Mouse (Mus musculus): ENCODE results near the gene Oasl2. TPM values are rescaled to one million over a fixed set of nuclear protein-coding genes. Genes with fewer than 3 reads are reported as not detected.
A peak's percentile ranks its signal among the peaks of the same experiment; 100 is the strongest.

Oasl2 gene
- polyA plus RNA-seq, 2 experiments = 1.3 to 2.1 TPM

DNA sequence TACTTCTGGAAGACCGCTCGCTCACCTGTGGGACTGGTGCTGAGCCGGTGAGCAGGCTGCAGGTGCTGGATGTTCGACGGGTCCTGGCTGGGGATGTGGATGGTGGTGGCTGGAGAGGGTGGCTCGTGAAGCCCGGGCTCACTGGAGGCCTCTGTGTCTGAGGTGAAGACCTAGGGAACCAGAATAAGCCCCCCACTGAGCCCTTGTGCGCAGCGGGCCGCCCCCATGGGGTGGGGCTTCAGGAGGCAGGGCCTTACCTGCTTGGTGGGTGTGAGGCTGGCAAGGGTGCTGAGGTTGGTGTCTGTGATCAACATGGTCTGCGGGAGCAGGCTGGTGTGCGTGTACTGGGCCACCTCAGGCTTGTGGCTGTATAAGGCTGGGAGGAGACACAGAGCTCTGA is 53.9 kb downstream of the Oasl2 start:
- 63% methylated on average over 12 of the region's 12 CpGs for WGBS (ENCODE audit: insufficient replicate concordance)
- Histone ChIP-seq H3K4me3 (ENCODE audit: insufficient read depth in 1 of 2, low read depth in 2 of 2, low read length in 2 of 2) (no peak overlapping the region), H3K4me2 (ENCODE audit: low read depth) (no peak overlapping the region), H3K27ac (no peak overlapping the region), H3K36me3 (replicated peaks; ENCODE audit: control insufficient read depth, insufficient read depth, low read depth) (peaks cover 12% of the 10 kb centered on the region), H3K4me1 (replicated peaks; ENCODE audit: control insufficient read depth in 2 of 2, insufficient read depth in 2 of 2, low read length in 1 of 2) (no peaks in the 10 kb centered on the region), H3K27me3 (ENCODE audit: control insufficient read depth, insufficient read depth, low read length) (no peaks in the 10 kb centered on the region), H3K9me3 (ENCODE audit: control insufficient read depth, low read length) (no peaks in the 10 kb centered on the region), H3K9ac (replicated peaks) (no peak overlapping the region)
- TF ChIP-seq CTCF (IDR thresholded peaks at IDR 0.05; ENCODE audit: low read depth) = no peak
- TF ChIP-seq EP300 (IDR thresholded peaks at IDR 0.05; ENCODE audit: low read depth) = no peak
- DNase-seq (ENCODE audit: low read depth in 3 of 3, low spot score in 3 of 3) = no peak
- no peak for ATAC-seq (ENCODE audit: insufficient read depth)

DNA sequence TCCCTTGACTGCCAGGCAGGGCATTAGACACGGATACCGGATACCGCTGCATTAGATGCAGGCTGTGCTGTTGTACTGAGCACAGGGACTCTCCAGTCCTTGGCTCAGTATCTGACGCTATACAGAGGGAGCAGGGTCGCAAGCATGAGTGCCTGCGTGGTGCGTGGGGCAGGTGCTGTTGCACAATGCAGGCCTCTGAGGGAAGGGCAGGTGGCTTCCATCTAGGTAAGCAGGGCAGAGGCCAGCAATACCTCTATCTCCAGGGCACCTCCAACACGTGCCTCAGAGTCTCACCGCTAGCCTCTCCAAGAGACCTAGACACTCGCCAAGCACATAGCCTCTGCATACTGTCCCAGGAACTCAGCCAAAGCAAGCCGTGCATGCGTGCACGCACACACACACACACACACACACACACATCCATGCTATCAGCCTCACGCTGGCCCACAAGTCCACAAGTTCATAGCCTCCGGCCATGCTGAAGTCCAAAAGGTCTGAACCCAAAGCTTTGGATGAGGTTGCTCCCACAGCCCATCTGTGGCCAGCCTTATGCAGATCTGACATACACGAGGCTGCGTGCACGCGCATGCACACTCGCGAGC is 54.6 kb downstream of the Oasl2 start:
- TF ChIP-seq EP300 (IDR thresholded peaks at IDR 0.05; ENCODE audit: low read depth) (no peak), CTCF (IDR thresholded peaks at IDR 0.05; ENCODE audit: low read depth) (no peak)
- 78% methylated on average over 21 of the region's 21 CpGs for WGBS (ENCODE audit: insufficient replicate concordance)
- Histone ChIP-seq H3K9me3 (ENCODE audit: control insufficient read depth, low read length) (no peaks in the 10 kb centered on the region), H3K9ac (replicated peaks) (no peak overlapping the region), H3K36me3 (replicated peaks; ENCODE audit: control insufficient read depth, insufficient read depth, low read depth) (peaks cover 7% of the 10 kb centered on the region), H3K4me3 (ENCODE audit: insufficient read depth in 1 of 2, low read depth in 2 of 2, low read length in 2 of 2) (no peak overlapping the region), H3K27me3 (ENCODE audit: control insufficient read depth, insufficient read depth, low read length) (no peaks in the 10 kb centered on the region), H3K27ac (no peak overlapping the region), H3K4me2 (ENCODE audit: low read depth) (no peak overlapping the region), H3K4me1 (replicated peaks; ENCODE audit: control insufficient read depth in 2 of 2, insufficient read depth in 2 of 2, low read length in 1 of 2) (no peaks in the 10 kb centered on the region)
- ATAC-seq (ENCODE audit: insufficient read depth) = 0 out of 2 replicates have a peak, but pooled peaks have one; percentile 22
- no peak for DNase-seq (ENCODE audit: low read depth in 3 of 3, low spot score in 3 of 3)

DNA sequence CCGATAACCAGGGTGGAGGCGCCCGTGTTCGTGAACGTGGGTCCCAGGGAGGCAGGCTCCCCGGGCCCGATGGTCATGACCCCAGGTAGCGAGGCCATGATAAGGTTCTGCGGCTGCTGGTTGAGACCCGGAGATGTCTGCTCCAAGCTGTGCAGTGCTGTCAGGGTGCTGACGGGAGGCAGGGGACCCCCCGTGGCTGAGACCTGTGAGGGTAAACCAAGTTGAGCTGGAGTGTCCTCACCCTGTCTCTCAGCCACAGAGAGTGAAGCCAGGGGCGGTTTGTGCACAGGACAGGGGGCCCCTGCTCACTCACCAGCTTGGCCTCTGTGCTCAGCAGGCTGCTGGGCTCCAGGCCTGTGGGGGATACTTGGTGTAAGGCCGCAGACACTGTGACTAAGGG is 56.6 kb downstream of the Oasl2 start:
- 75% methylated on average over 14 of the region's 14 CpGs for WGBS (ENCODE audit: insufficient replicate concordance)
- H3K4me3 ChIP-seq (ENCODE audit: insufficient read depth in 1 of 2, low read depth in 2 of 2, low read length in 2 of 2) = no peak overlapping the region
- ATAC-seq (ENCODE audit: insufficient read depth) (no peak), DNase-seq (ENCODE audit: low read depth in 3 of 3, low spot score in 3 of 3) (no peak)
- H3K9ac ChIP-seq (replicated peaks) = no peak overlapping the region
- H3K4me2 ChIP-seq (ENCODE audit: low read depth) = no peak overlapping the region
- H3K36me3 ChIP-seq (replicated peaks; ENCODE audit: control insufficient read depth, insufficient read depth, low read depth) = no peaks in the 10 kb centered on the region
- H3K27ac ChIP-seq = no peak overlapping the region
- H3K9me3 ChIP-seq (ENCODE audit: control insufficient read depth, low read length) = no peaks in the 10 kb centered on the region
- TF ChIP-seq EP300 (IDR thresholded peaks at IDR 0.05; ENCODE audit: low read depth) (no peak), CTCF (IDR thresholded peaks at IDR 0.05; ENCODE audit: low read depth) (no peak)
- H3K4me1 ChIP-seq (replicated peaks; ENCODE audit: control insufficient read depth in 2 of 2, insufficient read depth in 2 of 2, low read length in 1 of 2) = no peaks in the 10 kb centered on the region
- no peaks in the 10 kb centered on the region for H3K27me3 ChIP-seq (ENCODE audit: control insufficient read depth, insufficient read depth, low read length)

DNA sequence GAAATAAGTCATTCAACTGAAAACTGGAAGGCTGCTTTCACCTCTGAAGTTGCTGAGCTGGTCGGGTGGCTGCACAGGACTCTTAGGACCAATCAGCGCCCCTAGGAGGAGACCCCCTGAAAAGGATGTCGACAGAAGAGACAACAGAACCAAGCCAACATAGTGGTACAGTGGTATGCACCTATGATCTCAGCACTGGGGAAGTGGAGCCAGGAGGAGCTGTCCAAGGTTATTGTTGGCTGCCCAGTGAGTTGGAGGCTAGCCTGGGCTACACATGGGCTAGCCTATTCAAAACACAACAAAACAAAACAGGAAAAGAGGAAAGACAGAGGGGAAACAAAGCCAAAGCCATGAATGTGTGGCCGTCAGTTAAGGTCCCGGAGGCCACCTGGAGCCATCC is 61.3 kb downstream of the Oasl2 start:
- TF ChIP-seq CTCF (IDR thresholded peaks at IDR 0.05; ENCODE audit: low read depth) = no peak
- TF ChIP-seq EP300 (IDR thresholded peaks at IDR 0.05; ENCODE audit: low read depth) = no peak
- ATAC-seq (ENCODE audit: insufficient read depth) = no peak
- Histone ChIP-seq H3K27ac (no peak overlapping the region), H3K4me2 (ENCODE audit: low read depth) (no peak overlapping the region), H3K9ac (replicated peaks) (no peak overlapping the region), H3K4me3 (ENCODE audit: insufficient read depth in 1 of 2, low read depth in 2 of 2, low read length in 2 of 2) (no peak overlapping the region), H3K9me3 (ENCODE audit: control insufficient read depth, low read length) (no peaks in the 10 kb centered on the region), H3K36me3 (replicated peaks; ENCODE audit: control insufficient read depth, insufficient read depth, low read depth) (no peaks in the 10 kb centered on the region), H3K4me1 (replicated peaks; ENCODE audit: control insufficient read depth in 2 of 2, insufficient read depth in 2 of 2, low read length in 1 of 2) (no peaks in the 10 kb centered on the region), H3K27me3 (ENCODE audit: control insufficient read depth, insufficient read depth, low read length) (no peaks in the 10 kb centered on the region)
- no peak for DNase-seq (ENCODE audit: low read depth in 3 of 3, low spot score in 3 of 3)
- 78% methylated on average over 5 of the region's 5 CpGs for WGBS (ENCODE audit: insufficient replicate concordance)

Small RNAs within 50 kb of the gene (microRNA-seq; reads per million reads assigned to microRNA genes)
- gene Mir6240 = 28.7 reads per million, percentile 33 among the genes with 10 or more reads in this experiment

Other genes with a start within 250 kb of the Oasl2 start
- gene Trpv4, start 238.5 kb upstream of the Oasl2 start, polyA plus RNA-seq (2012; rRNA removed) = 0.16 and 0.22 TPM in 2 replicates
- gene Trpv4, start 238.5 kb upstream of the Oasl2 start, polyA plus RNA-seq (2014; fragmentation: Nextera tagmentation; extraction: Ambion mirVana) = 0.14 and 0.15 TPM in 2 replicates
- gene Gltp, start 206.0 kb upstream of the Oasl2 start, polyA plus RNA-seq (2012; rRNA removed) = 18.4 and 18.5 TPM in 2 replicates
- 25.4 and 33.0 TPM in 2 replicates for gene Gltp, start 206.0 kb upstream of the Oasl2 start, polyA plus RNA-seq (2014; fragmentation: Nextera tagmentation; extraction: Ambion mirVana)
- gene Tchp, start 189.2 kb upstream of the Oasl2 start, polyA plus RNA-seq (2012; rRNA removed) = 5.6 and 7.8 TPM in 2 replicates
- gene Tchp, start 189.2 kb upstream of the Oasl2 start, polyA plus RNA-seq (2014; fragmentation: Nextera tagmentation; extraction: Ambion mirVana) = 1.9 and 2.2 TPM in 2 replicates
- 29.9 and 38.6 TPM in 2 replicates for gene Ankrd13a, start 122.3 kb upstream of the Oasl2 start, polyA plus RNA-seq (2012; rRNA removed)
- 46.6 and 59.1 TPM in 2 replicates for gene Ankrd13a, start 122.3 kb upstream of the Oasl2 start, polyA plus RNA-seq (2014; fragmentation: Nextera tagmentation; extraction: Ambion mirVana)
- 12.7 and 13.7 TPM in 2 replicates for gene Git2, start 121.4 kb upstream of the Oasl2 start, polyA plus RNA-seq (2012; rRNA removed)
- 12.1 and 12.7 TPM in 2 replicates for gene Git2, start 121.4 kb upstream of the Oasl2 start, polyA plus RNA-seq (2014; fragmentation: Nextera tagmentation; extraction: Ambion mirVana)
- gene 1500011B03Rik, start 73.5 kb upstream of the Oasl2 start, polyA plus RNA-seq (2012; rRNA removed) = 15.5 and 17.5 TPM in 2 replicates
- gene 1500011B03Rik, start 73.5 kb upstream of the Oasl2 start, polyA plus RNA-seq (2014; fragmentation: Nextera tagmentation; extraction: Ambion mirVana) = 31.9 and 36.0 TPM in 2 replicates
- gene 4930519G04Rik, start 43.3 kb upstream of the Oasl2 start, polyA plus RNA-seq (2012; rRNA removed) = not detected in 2 replicates
- not detected in 2 replicates for gene 4930519G04Rik, start 43.3 kb upstream of the Oasl2 start, polyA plus RNA-seq (2014; fragmentation: Nextera tagmentation; extraction: Ambion mirVana)
- not detected in 2 replicates for gene Gm9936, start 38.3 kb upstream of the Oasl2 start, polyA plus RNA-seq (2012; rRNA removed)
- not detected in 2 replicates for gene Gm9936, start 38.3 kb upstream of the Oasl2 start, polyA plus RNA-seq (2014; fragmentation: Nextera tagmentation; extraction: Ambion mirVana)
- 0.44 and 0.50 TPM in 2 replicates for gene Oasl1, start 26.3 kb downstream of the Oasl2 start, polyA plus RNA-seq (2012; rRNA removed)
- gene Oasl1, start 26.3 kb downstream of the Oasl2 start, polyA plus RNA-seq (2014; fragmentation: Nextera tagmentation; extraction: Ambion mirVana) = 0.23 and 0.32 TPM in 2 replicates
- gene 2210016L21Rik, start 45.2 kb downstream of the Oasl2 start, polyA plus RNA-seq (2012; rRNA removed) = 5.6 and 8.1 TPM in 2 replicates
- gene 2210016L21Rik, start 45.2 kb downstream of the Oasl2 start, polyA plus RNA-seq (2014; fragmentation: Nextera tagmentation; extraction: Ambion mirVana) = 11.3 and 12.3 TPM in 2 replicates
- gene Hnf1a, start 74.2 kb downstream of the Oasl2 start, polyA plus RNA-seq (2012; rRNA removed) = 1.2 and 1.6 TPM in 2 replicates
- gene Hnf1a, start 74.2 kb downstream of the Oasl2 start, polyA plus RNA-seq (2014; fragmentation: Nextera tagmentation; extraction: Ambion mirVana) = 0.86 and 1.5 TPM in 2 replicates
- 17.2 and 17.6 TPM in 2 replicates for gene Sppl3, start 114.2 kb downstream of the Oasl2 start, polyA plus RNA-seq (2012; rRNA removed)
- gene Sppl3, start 114.2 kb downstream of the Oasl2 start, polyA plus RNA-seq (2014; fragmentation: Nextera tagmentation; extraction: Ambion mirVana) = 5.4 and 7.0 TPM in 2 replicates
- 0.07 TPM in 1 of 2 replicates, not detected in the other for gene Gm10401, start 201.4 kb downstream of the Oasl2 start, polyA plus RNA-seq (2012; rRNA removed)
- 11.9 and 14.0 TPM in 2 replicates for gene Gm10401, start 201.4 kb downstream of the Oasl2 start, polyA plus RNA-seq (2014; fragmentation: Nextera tagmentation; extraction: Ambion mirVana)
- 26.0 and 26.4 TPM in 2 replicates for gene Acads, start 222.4 kb downstream of the Oasl2 start, polyA plus RNA-seq (2012; rRNA removed)
- 21.2 and 22.9 TPM in 2 replicates for gene Acads, start 222.4 kb downstream of the Oasl2 start, polyA plus RNA-seq (2014; fragmentation: Nextera tagmentation; extraction: Ambion mirVana)
- gene Unc119b, start 238.0 kb downstream of the Oasl2 start, polyA plus RNA-seq (2012; rRNA removed) = 6.2 and 6.3 TPM in 2 replicates
- gene Unc119b, start 238.0 kb downstream of the Oasl2 start, polyA plus RNA-seq (2014; fragmentation: Nextera tagmentation; extraction: Ambion mirVana) = 5.6 and 7.5 TPM in 2 replicates

All from liver, embryonic 14.5 days (tissue).